In the genomic region with DNA sequence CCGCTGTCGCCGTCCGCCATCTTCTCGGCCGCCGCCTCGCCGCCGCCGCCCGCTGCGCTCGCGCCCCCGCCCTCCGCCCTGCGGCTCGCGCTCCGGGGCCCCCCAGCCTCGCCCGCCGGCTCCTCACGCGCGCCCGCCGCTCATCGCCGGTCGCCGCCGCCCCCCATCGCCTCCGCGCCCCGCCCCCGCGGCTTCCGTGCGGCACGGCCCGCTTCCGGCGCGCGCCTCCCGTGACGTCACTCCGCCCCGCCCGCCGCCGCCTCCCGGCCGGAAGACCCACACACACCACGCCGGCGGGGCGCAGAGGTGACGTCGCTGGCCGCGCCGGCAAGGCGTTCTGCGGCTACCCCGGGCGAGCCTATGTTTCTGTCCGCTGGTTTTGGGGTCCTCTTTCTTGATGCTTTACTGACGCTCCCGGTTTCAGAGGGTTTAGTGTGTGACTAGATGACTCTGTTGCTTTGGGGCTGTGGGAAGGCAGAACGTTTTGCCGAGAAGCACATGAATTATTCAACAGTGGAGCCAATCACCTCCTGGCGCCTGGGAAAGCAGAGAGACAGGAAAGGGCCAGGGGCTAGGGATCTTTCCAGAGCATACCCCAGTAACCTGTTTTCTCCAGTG, we compare ENCODE assay signal across 8 mouse cellular contexts. TPM values are rescaled to one million over a fixed set of nuclear protein-coding genes. Genes with fewer than 3 reads are reported as not detected.
DNase-seq lines count a peak whose midpoint lies in the region; ATAC-seq lines count a peak whose summit lies in the region.

TSS of gene Purb (minus strand) at position 51 of the 618 bp plus-strand sequence.

- peak; percentile 82 for ATAC-seq in activated CD4-positive, CD25-positive, alpha-beta regulatory T cell, adult 4 months
- peak; percentile 79 for ATAC-seq in common myeloid progenitor, adult 5-6 weeks (replicated peaks; ENCODE audit: low read depth, poor library complexity, severe bottlenecking)
- peak; percentile 93 for ATAC-seq in megakaryocyte, adult 5-6 weeks (ENCODE audit: poor library complexity, severe bottlenecking)

- peak; percentile 83 to 88 for DNase-seq in gastrocnemius, adult 8-10 months (ENCODE audit: low spot score in 2 of 2)
- DNase-seq in hindlimb bud, embryonic 11.5 days (ENCODE audit: extremely low spot score, low read depth, low spot score): peak; percentile 52
- DNase-seq in left cerebral cortex, adult 8-10 months (ENCODE audit: low spot score in 2 of 2): peak; percentile 88 to 90
- peak; percentile 94 for DNase-seq in right cerebral cortex, adult 18-20 months
- peak; percentile 93 for DNase-seq in urinary bladder, adult 2 months (ENCODE audit: low spot score)

RNA-seq across cellular contexts. Expression of gene Purb, which starts in this region (rescaled TPM):
- 10 to 100 TPM; 20.4 to 21.9 TPM for polyA plus RNA-seq in activated CD4-positive, CD25-positive, alpha-beta regulatory T cell, adult 4 months (2017; shearing (Covaris generic))
- 65.8 and 78.7 TPM in 2 replicates for total RNA-seq in common myeloid progenitor, adult 5-6 weeks (2017)
- total RNA-seq in gastrocnemius, adult 8-10 months (2022): 10 to 100 TPM; 19.1 to 24.8 (median 19.7) TPM
- total RNA-seq in left cerebral cortex, adult 8-10 months (2022): 100 to 1,000 TPM; 221 to 283 (median 254) TPM
- total RNA-seq in megakaryocyte, adult 5-6 weeks (2015): 54.1 and 63.5 TPM in 2 replicates
- 43.7 and 56.3 TPM in 2 replicates for total RNA-seq in megakaryocyte, adult 5-6 weeks (2017)
- 22.3 and 29.5 TPM in 2 replicates for polyA plus RNA-seq in urinary bladder, adult 2 months (2012; rRNA removed)

Comparison
In these comparisons a context has a peak if more than half of its experiments do, and no peak if none do; other contexts are left out.
1. Peak in every context shown above with its lines: DNase-seq and ATAC-seq.